Mouse (Mus musculus): Measurements from ENCODE around the gene Gm49450.

DNA sequence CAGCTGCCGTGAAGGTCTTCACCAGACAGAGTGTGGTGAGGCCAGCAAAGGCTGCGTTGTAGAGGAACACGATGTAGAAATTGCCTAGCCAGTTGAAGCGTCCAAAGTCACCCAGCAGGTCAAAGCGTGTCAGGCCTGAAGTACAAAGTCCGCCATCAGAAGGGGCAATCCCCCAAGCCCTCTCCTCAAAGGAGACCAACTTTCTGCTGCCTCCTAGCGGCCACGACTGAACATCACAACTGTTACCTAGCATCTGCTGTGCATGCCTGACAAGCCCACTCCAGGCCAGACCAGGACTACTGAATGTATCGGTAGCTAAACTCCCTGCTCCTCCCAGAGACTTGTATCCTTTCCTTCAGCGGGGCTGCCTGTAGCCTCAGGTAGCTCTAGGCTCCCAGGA, 48.7 kb downstream of the Gm49450 start:
- peak; percentile 63 for TF ChIP-seq CTCF (IDR thresholded peaks at IDR 0.05; ENCODE audit: extremely low read depth, insufficient read depth, low read length)
- no peak for TF ChIP-seq POLR2A (IDR thresholded peaks at IDR 0.05; ENCODE audit: extremely low read depth, insufficient read depth, low read length)
